Mouse (Mus musculus): ENCODE results near the gene Ccna2.

Gene Ccna2

DNA sequence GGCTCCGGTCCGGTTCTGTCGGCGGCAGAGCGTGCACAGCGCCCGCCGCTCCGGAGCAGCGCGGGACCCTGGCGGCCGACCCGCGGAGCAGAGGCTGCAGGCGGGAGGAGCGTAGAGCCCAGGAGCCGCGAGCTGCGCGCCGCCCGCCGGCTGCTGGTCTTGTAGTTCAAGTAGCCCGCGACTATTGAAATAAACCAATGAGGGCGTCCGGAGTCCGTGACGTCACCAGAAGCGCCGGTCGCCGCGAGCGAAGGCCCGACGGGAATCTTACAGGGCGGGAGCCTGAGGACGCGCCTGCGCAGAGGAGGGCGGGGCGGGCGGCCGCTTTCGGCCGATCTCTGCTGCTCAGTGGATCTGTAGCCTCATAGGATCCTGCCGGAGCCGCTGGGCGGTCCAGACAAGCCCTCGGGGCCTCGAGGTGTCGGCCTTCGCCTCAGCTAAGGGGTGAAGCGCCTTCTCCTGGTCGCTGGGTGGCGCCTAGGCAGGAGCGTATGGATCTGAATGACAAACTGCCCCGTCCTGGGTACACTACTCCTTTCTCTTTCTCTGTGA, at the start of gene Ccna2:
TSS of gene Ccna2 (minus strand) at position 324 of the 552 bp plus-strand sequence.
- peak; percentile 99 for DNase-seq (ENCODE audit: low read depth)

DNA sequence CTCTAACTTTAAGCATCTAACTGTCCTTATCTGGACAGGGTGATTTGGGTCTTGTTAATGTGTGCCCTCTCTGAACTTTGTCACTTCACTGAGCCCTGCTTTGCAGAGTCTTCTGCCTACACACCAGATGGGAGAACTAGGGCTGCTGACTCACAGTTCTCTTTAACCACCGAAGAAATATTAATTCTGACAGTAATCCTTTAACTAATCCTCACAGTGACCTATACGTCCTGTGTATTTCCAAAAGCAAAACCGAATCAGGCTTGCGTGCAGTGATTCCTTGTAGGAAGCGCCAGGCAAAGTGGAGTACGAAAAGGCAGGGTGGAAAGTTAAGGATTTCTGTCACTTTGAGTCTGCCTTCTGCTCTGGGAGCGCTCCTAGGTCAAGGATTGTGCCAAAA, 46.2 kb upstream of the Ccna2 start:
- no peak for DNase-seq (ENCODE audit: low read depth)

DNA sequence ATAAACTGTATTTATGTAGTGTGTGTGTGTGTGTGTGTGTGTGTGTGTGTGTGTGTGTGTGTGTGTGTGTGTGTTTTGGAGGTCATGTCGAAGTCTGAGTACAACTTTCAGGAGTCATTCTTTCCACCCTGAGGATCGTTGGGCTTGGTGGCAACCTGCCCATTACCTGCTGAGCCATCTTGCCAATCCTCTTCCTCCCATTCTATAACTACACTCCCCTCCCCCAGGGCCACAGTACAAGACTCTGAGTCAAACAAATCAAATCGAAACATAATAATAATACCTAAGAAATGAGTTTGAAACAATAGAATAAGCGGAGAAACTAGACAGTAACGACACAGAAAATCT, 41.9 kb upstream of the Ccna2 start:
- no peak for DNase-seq (ENCODE audit: low read depth)

DNA sequence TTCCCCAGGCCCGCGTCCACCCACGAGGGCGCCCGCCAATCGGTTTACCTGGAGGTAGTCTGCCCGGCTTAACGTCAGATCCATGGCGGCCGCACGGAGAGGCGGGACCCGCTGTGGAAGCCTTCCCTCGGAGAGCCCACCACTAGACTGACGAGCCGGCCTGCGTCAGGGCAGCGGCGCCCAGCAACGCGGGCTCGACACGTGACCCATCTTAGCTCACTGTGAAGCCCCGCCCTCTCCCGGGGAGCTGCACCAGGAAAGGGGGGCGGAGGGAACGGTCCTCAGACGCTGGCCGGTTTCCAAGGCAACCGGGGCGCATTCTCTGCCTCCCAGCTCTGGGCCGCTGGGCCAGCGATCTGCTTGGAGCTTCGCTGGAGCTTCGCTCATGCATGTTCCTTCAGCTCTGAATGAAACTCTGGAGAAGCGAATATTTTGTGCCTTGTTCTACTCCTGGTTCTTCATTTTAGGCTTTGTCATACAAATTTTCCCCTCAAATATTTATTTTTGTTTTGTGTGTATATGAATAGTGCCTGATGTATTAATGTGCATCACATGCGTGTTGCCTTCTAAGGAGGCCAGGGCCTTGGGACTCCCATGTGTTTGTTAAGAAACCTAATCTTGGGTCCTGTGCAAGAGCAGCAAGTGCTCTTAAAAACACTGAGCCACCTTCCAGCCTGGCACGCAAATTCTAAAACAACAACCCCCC, 41.4 kb upstream of the Ccna2 start, which contains the start of gene Bbs7:
TSS of gene Bbs7 (minus strand) at position 276 of the 706 bp plus-strand sequence.
- DNase-seq (ENCODE audit: low read depth), result no peak

DNA sequence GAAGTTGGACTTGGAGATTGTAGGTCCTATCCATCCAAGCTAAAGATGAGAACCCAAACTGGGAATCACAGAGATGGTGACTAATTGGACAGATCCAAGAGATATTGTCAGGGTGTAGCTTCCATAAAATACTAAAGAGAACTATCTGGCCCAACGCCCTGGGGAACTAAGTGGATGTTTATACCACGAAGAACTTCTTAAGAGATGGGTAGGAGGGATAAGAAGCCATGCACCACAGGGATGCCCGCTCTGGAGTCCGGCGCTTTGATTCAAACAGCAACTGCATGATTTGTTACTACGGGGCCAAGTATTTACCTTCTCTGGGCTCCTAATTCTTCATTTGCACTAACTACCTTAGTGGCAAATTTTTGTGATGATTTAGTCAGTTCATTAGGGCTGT, 40.7 kb upstream of the Ccna2 start:
- DNase-seq (ENCODE audit: low read depth), result no peak

DNA sequence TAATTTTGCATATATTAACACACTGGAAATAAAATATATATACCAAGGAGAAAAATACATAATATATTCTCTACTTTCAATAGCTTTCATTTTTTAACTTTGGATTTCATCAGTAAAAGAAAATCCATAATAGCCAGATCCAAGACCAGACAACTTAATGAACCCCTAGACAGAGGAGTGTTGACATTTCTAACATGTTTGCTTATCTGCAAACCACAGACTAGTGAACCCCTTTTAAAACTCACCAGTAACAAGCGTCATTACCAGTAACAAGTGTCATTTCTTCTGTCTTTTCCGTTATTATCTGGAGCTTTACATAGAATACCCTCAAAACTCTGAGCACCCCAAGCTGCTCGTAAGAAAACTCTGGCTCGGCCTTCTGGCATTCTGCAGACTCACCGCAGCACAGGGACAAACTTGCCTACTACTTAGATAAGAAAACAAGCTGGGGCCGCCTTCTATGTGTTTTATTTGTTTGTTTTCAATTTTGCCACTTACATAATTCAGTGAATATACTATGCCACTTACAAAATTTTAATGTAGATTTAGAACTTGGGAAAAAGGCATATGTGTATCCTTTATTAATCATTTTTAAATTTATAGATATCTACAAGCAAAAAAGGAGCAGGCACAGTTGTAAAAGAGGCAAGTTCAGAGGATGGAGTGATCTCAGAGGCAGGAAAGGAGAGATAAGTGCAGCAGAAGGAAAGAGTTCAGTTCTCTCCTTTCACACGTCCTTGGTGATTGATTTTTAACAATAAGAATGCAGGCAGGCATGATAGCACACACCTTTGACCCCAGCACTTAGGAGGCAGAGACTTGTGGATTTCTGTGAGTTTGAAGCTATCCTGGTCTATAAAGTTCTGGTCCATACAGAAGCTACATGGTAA, 34.2 kb upstream of the Ccna2 start:
- DNase-seq (ENCODE audit: low read depth), result no peak

DNA sequence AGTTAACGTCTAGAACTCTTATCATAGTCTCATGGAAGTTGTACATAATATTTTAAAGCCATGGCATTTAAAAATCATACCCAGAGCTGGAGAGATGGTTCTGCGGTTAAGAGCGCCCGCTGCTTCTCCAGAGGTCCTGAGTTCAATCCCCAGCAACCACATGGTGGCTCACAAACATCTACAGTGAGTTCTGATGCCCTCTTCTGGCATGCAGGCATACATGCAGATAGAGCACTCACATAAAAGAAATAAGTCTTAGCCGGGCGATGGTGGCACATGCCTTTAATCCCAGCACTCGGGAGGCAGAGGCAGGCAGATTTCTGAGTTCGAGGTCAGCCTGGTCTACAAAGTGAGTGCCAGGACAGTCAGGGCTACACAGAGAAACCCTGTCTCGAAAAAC, 27.8 kb upstream of the Ccna2 start:
- peak; percentile 38 for DNase-seq (ENCODE audit: low read depth)

DNA sequence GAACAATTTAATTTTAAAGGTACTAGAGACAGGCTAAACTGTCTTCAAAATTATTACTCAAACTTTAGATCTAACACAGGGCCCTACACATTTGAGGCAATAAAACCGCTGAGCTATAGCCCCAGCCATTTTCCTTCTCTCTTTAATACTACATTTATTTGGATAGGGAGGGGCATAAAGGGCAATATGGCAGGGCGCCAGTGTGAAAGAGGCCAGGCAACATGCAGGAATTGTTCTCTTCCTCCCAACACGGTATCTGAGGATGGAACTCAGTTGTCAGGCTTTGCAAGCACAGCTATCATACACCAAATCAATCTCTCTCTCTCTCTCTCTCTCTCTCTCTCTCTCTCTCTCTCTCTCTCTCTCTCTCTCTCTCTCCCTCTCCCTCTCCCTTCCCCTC, 26.9 kb upstream of the Ccna2 start:
- no peak for DNase-seq (ENCODE audit: low read depth)

DNA sequence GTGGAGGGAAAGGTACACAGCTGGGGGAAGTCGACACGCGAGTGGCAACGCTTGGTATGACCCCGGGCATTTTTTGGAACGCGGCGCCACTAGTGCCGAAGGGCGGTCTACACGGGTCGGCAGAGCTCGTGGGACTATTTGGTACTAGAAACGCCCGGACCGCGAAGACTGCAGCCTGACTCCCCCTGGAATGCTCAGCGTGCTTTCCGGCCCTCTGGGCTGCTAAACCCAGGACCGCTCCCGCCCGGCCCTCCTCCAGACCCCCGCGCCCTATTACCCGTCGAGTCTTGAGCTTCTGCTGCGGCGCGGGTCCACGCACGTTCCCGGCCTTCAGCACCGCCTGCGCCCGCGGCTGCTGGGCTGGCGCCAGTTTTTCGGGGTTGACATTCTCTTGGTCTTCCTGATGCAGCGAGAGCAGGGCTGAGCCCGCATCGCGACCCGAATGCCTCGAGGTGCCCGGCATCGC, 556 bp downstream of the Ccna2 start:
- DNase-seq (ENCODE audit: low read depth), result no peak

DNA sequence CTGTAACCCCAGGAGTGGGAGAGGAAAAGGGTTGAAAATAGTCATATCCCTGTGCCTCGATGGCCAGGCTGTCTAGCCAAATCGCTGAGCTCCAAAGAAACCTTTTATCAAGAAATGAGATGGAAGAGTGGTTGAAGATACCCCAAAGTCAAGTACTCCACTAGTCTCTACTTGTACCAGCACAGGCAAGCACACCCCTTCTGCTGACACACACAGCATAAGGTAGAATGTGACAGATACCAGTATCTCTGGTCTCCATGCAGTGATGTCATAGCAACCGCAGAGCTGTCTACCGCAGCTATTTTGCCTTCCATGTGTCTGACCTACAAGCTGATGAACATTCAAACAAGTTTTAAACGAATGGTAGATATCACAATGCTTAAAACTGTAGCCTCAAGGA, 2.1 kb downstream of the Ccna2 start:
- DNase-seq (ENCODE audit: low read depth), result no peak

DNA sequence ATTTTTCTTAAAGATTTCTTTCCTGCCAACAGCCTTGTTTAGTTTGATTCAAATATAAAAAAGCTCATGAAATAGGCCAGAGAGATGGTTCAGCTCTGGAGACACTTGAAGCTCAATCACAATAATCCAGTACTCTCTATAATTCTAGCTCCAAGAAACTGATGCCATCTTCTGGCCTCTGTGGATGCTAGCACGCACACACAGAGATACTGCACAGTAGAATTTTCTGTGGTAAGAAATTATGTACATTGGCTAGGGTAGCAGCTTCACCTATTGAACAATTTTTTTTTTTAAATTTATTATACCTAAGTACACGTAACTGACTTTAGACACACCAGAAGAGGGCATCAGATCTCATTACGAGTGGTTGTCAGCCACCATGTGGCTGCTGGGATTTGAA, 8.3 kb downstream of the Ccna2 start:
- DNase-seq (ENCODE audit: low read depth), result no peak

DNA sequence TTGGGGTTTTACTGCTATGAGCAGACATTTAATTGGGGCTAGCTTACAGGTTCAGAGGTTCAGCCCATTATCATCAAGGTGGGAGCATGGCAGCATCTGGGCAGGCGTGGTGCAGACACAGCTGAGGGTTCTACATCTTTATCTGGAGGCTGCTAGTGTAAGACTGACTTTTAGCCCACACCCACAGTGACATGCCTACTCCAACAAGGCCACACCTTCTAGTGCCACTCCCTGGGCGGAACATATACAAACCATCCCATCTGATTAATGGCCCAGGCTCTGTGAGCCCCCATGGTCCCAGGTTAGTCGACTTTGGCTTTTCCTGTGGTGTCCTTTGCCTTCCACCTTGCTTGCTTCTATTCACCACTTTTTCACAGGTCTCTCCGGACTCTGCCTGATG, 12.3 kb downstream of the Ccna2 start:
- no peak for DNase-seq (ENCODE audit: low read depth)

DNA sequence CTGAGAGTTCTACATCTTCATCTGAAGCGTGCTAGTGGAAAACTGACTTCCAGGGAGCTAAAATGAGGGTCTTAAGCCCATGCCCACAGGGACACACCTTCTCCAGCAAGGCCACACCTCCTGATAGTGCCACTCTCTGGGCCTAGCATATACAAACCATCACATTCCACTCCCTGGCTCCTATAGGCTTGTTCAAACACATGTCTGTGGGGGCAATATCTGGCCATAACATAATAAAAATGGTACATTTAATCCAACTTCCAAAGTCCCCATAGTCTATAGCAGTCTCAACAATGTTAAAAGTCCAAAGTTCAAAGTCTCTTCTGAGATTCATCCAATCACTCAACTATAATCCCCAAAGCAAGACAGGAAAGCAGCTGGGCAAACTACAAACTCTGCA, 14.3 kb downstream of the Ccna2 start:
- no peak for DNase-seq (ENCODE audit: low read depth)

DNA sequence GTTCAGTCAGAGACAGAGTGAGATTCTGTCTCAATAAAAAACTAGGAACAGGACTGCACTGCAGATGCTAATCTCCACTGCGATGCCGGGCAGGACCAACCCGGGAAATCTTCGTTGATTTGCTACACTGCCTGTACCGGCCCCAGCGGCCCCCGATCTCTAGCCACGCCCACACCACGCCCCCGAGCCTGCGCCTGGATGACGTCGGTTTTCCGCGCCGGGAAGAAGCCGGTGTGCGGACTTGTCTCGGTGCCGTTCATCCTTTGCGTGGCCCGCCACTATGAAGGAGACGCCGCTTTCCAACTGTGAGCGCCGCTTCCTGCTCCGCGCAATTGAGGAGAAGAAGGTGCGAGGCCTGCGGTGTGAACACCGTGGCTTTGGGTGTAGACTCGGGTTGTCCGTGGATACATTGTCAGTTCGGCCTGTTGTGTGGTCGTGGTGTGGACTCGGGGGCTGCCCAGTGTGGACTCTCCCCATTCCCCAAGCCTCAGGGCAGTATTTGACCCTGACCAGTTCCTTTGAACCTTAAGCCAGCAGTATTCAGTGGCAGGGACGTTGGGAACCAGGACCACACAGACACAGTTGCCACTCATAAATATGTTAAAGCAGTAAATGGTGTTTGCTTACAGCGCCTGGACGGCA, 19.4 kb downstream of the Ccna2 start, which contains the start of gene Exosc9:
TSS of gene Exosc9 (plus strand) at position 201 of the 642 bp plus-strand sequence.
- peak; percentile 86 for DNase-seq (ENCODE audit: low read depth)

DNA sequence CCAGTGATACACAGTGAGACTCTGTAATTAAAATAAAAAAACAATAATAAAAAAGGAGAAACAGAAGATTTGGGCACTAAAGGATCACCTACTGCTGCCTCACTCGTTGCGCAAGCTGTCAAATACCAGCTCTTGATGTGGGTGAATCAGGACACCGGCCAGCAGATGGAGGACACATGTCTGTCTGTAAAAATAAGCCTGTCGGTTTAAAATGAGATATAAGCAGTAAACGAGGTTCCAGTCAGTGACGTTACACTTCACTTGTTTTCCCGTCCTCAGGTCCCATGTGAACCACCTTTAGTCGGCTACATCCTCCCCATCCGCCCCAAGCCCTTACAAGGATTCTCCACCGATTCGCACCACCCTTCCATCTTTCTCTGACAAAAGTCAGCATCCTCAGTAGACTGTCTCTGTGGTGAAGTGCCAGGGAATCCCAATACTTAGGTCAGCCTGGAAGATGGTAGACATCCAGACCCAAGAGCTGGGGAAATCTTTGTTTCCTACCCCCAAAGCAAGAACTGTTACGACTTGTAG, 20.0 kb downstream of the Ccna2 start:
- DNase-seq (ENCODE audit: low read depth), result peak; percentile 33

DNA sequence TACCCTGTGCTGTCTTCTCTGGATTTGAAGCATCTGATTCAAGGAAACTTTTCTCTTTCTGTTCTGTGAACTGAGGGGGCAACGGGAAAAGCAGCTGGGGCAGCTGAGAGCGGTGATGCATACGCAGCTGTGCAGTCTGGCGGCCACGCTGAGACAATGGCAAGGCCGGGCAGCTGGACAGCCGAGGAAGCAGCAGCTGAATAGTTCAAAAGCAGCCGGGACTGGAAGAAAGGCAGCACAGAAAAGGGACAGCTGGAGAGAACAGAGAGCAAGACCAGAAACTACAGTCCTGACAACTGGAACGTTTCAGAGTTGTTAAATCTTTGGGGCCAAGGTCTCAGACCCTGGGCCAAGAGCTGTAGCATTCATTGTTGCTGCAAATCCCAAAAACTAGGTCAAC, 20.6 kb downstream of the Ccna2 start:
- no peak for DNase-seq (ENCODE audit: low read depth)

DNA sequence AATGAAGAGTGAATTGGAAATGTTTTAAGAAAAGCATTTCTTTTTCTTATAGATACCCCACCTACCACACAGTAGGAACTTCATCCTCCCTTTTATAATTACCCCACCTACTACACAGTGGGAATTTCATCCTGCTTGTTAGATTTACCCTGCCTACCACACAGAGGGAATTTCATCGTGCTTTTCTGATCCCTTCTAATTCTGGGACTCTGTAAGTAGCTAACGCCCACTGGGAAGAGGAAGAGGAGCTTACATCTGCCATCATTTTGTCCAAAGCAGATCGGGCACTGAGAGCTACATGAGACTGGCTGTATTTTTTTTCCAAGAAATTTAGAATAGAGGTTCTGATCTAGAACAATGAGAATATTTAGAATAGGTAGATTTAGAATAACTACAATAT, 27.0 kb downstream of the Ccna2 start:
- no peak for DNase-seq (ENCODE audit: low read depth)

DNA sequence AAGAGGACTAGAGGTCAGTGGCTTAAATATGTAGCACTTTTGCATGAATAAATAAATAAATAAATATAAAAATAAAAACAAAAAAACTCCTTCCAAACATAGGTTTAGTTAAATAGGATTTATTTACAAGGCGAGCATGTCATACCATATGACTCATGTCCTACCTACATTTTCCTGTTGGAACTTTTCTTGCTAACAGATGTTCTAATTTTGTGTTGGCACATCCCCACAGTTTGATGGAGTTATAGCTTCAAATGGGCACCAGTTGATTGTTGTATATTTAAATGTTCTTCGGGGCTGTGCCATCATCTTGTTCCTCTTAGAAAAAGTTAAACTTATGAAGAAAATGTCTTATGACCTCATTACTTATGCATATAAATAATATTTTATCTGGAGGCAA, 30.6 kb downstream of the Ccna2 start:
- no peak for DNase-seq (ENCODE audit: low read depth)

DNA sequence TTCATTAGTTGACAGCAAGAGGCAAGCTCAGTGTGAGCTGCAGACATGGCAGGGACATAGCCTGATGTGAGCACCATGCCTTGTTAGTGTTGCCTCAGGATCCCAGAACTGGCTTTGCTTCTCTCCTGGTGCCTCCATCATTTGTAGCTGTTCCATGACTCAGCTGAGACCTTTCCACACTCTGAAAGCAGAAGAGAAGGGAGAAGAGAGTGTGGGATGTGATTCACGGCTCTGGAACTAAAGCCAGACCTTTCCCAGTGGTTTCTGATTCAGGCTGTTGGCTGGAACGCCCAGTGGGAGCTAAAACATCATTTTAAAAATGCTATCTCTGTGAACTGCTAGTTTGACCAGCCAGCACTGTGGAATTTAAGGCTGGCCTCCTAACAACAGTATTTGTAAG, 31.2 kb downstream of the Ccna2 start:
- no peak for DNase-seq (ENCODE audit: low read depth)

DNA sequence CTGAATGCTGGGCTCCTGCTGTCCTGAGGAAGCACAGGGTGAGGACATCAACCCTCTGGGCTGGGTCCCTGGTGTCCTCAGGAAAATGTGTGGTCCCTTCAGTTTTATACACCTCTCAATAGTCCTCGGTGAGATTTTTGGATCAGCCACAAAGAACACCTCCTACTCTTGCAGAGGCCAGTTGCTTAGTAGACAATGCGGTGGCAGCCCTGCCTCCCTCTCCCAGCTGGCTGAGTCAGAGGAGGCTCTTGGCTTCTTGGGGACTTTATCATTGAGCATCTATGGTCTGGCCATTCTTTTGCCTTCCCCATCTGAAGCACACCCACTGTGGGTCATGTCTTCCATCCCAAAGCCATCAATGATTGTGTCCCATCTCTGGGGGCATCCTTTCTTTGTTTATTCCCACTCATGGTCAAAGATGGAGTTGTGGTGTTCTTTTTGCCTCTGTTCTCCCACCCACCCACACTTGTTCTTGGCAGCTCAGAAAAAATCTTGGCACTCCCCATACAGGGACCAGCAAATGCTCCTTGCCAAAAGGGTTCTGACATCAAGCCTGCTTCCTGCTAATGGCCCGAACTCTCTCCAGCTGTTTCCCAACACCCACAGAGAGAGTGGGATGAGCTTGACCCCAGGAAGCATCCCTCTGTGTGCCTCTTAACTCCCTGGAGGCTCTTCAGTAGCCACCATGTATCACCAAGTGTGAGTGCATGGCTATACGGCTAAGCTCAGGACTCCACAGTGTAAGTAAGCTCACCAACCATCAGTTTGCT, 34.1 kb downstream of the Ccna2 start:
- DNase-seq (ENCODE audit: low read depth), result no peak

DNA sequence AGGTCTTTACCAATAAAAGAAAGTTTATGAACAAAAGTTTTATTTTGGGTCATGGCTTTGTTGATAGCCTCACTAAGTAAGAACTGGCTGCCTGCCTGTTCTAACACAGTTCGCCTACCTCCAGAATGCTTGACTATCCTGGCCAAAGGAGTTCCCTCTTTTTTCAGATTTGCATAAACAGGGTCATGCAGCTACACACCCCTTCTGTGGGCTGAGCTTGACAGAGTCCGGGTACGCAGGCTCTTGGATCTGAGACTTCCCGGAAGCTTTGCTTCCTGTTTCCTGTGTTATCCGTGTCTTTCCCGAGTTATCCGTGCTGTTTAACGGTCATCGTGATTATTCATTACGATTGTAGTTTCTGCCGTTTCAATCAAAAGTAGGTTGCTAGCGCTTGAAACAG, 35.9 kb downstream of the Ccna2 start:
- no peak for DNase-seq (ENCODE audit: low read depth)

Measured in 416B (cell line).